In the genomic region with DNA sequence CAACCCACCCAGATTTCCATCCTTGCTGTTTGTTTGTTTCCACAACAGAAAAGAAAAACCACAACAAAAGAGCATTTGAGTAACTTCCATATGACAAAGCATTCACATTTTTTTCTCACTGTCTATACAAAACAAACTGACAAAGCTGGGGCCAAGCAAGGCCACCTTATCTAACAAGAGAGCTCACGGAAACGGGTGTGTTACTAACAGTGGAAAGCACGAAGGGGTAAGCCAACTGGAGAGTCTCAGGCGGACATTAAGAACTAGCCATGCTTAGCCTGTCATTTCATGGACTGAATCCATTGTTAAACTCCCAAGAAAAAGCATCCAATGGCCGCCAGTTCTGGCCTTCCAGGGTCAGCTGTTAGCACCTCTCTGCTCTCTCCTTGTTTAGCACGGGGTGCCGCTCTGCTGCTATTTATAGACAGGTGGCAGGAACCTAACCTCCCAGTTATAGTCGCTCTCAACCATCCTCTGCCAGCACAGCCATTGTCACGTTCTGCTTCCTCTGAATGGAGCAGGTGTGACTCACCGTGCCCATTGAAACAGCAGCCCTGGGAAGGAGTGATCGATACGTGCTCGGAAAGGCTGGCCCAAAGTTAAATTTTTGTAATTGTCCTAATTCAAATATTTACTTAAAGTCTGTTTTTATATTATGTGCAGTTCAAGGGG, we compare ENCODE assay signal across 11 mouse cellular contexts. TPM values are rescaled to one million over a fixed set of nuclear protein-coding genes. Genes with fewer than 3 reads are reported as not detected.
A peak's percentile ranks its signal among the peaks of the same experiment; 100 is the strongest.
DNase-seq lines count a peak whose midpoint lies in the region; ATAC-seq and TF ChIP-seq lines count a peak whose summit lies in the region.
"Had no signal": no experiment of that assay in that cellular context is flagged by ENCODE, and none has a peak within 500 bp of the region (broad histone marks: within the 10 kb centered on the region; RNA-seq: fewer than 3 reads in every experiment).

No protein-coding gene starts in this region.

- no peaks in the 10 kb centered on the region for H3K27me3 ChIP-seq in liver, postnatal 0 days (ENCODE audit: insufficient read depth, low read length)
- no peaks in the 10 kb centered on the region for H3K27me3 ChIP-seq in neural tube, embryonic 15.5 days (replicated peaks)
- H3K27me3 ChIP-seq: limb, embryonic 12.5 days had no signal

- no peak overlapping the region for H3K9ac ChIP-seq in liver, postnatal 0 days (replicated peaks)
- H3K9ac ChIP-seq in neural tube, embryonic 15.5 days (replicated peaks), result no peak overlapping the region
- H3K9ac ChIP-seq: limb, embryonic 12.5 days had no signal

- TF ChIP-seq CTCF in liver, postnatal 0 days (IDR thresholded peaks at IDR 0.05; ENCODE audit: low read depth), result peak; percentile 41

- DNase-seq in gastrocnemius, postnatal 10 days, result peak; percentile 31
- no peak for DNase-seq in gastrocnemius, adult 8-10 months (ENCODE audit: low spot score in 2 of 2)
- peak; percentile 1 for DNase-seq in c-Kit-positive CD71-positive TER-119-negative erythroid progenitor cells, embryonic 14.5 days (ENCODE audit: low read depth)
- DNase-seq in heart, postnatal 10 days, result peak; percentile 69 to 79
- peak; percentile 65 for DNase-seq in liver, postnatal 0 days
- no peak for DNase-seq in thymus, postnatal 4 days
- DNase-seq in testis, postnatal 10 days (ENCODE audit: low spot score), result no peak
- DNase-seq: cerebellum, postnatal 36 days had no signal

- intact Hi-C loops in heart, postnatal 10 days (cut with DNase I), result no loop called here

- no peak overlapping the region for H3K4me3 ChIP-seq in liver, postnatal 0 days (ENCODE audit: low read depth, low read length)
- H3K4me3 ChIP-seq in neural tube, embryonic 15.5 days (replicated peaks), result no peak overlapping the region
- H3K4me3 ChIP-seq: limb, embryonic 12.5 days had no signal

- TF ChIP-seq EP300 in liver, postnatal 0 days (IDR thresholded peaks at IDR 0.05; ENCODE audit: low read depth), result peak; percentile 78

- peaks cover 13% of the 10 kb centered on the region; the same call in 1 of the 2 replicates for H3K4me1 ChIP-seq in liver, postnatal 0 days (ENCODE audit: insufficient read depth)
- H3K4me1 ChIP-seq in neural tube, embryonic 15.5 days, result 0 out of 2 replicates have a peak, but pooled peaks cover 4% of the 10 kb centered on the region
- H3K4me1 ChIP-seq: limb, embryonic 12.5 days had no signal

- 0 out of 2 replicates have a peak overlapping the region, but pooled peaks have one; percentile 10 for H3K4me2 ChIP-seq in liver, postnatal 0 days (ENCODE audit: low read depth, low read length)
- no peak overlapping the region for H3K4me2 ChIP-seq in neural tube, embryonic 15.5 days
- H3K4me2 ChIP-seq: limb, embryonic 12.5 days had no signal

- ATAC-seq in liver, postnatal 0 days, result peak; percentile 98
- no peak for ATAC-seq in neural tube, embryonic 15.5 days (ENCODE audit: low FRiP score)

- 30% methylated on average over 13 of the region's 13 CpGs for WGBS in liver, postnatal 0 days (ENCODE audit: insufficient replicate concordance)
- WGBS in neural tube, embryonic 15.5 days, result 64% methylated on average over 13 of the region's 13 CpGs

- no peaks in the 10 kb centered on the region for H3K9me3 ChIP-seq in liver, postnatal 0 days (ENCODE audit: low read length)
- 0 out of 2 replicates have a peak, but pooled peaks cover 4% of the 10 kb centered on the region for H3K9me3 ChIP-seq in neural tube, embryonic 15.5 days (replicated peaks)

- H3K36me3 ChIP-seq in liver, postnatal 0 days (replicated peaks; ENCODE audit: insufficient read depth, low read length), result no peaks in the 10 kb centered on the region
- no peaks in the 10 kb centered on the region for H3K36me3 ChIP-seq in neural tube, embryonic 15.5 days
- H3K36me3 ChIP-seq: limb, embryonic 12.5 days had no signal

- H3K27ac ChIP-seq in liver, postnatal 0 days (ENCODE audit: low read depth), result peak overlapping the region; percentile 88
- H3K27ac ChIP-seq in neural tube, embryonic 15.5 days (replicated peaks), result no peak overlapping the region
- H3K27ac ChIP-seq: limb, embryonic 12.5 days had no signal

RNA-seq across cellular contexts. Expression of gene Tmem212, which starts 8.6 kb away (rescaled TPM):
- total RNA-seq in gastrocnemius, postnatal 10 days (2021), result not detected
- total RNA-seq in gastrocnemius, adult 8-10 months (2022), result not detected
- total RNA-seq in heart, postnatal 10 days (2021), result not detected
- 0.21 and 0.26 TPM in 2 replicates for polyA plus RNA-seq in liver, postnatal 0 days (2015; fragmentation: Nextera tagmentation; extraction: Ambion mirVana)
- 0.82 and 0.98 TPM in 2 replicates for polyA plus RNA-seq in neural tube, embryonic 15.5 days (2015; fragmentation: Nextera tagmentation; extraction: Ambion mirVana)
- polyA plus RNA-seq: limb, embryonic 12.5 days; urinary bladder, adult 2 months had no signal

RNA-seq across cellular contexts. Expression of gene Pld1, which starts 33.7 kb away (rescaled TPM):
- 10 to 100 TPM in 1 of 2 experiments, 1 to 10 TPM in 1; 9.0 to 10.7 TPM for total RNA-seq in gastrocnemius, postnatal 10 days (2021)
- total RNA-seq in gastrocnemius, adult 8-10 months (2022), result 1 to 10 TPM; 2.5 to 6.8 (median 3.7) TPM
- 10 to 100 TPM; 11.2 to 19.0 TPM for total RNA-seq in heart, postnatal 10 days (2021)
- polyA plus RNA-seq in liver, postnatal 0 days (2015; fragmentation: Nextera tagmentation; extraction: Ambion mirVana), result 4.9 and 5.1 TPM in 2 replicates
- polyA plus RNA-seq in neural tube, embryonic 15.5 days (2015; fragmentation: Nextera tagmentation; extraction: Ambion mirVana), result 4.0 and 6.1 TPM in 2 replicates

Comparison
In these comparisons a context has a peak if more than half of its experiments do, and no peak if none do; other contexts are left out.
1. DNase-seq: peak in gastrocnemius, postnatal 10 days (single experiment), c-Kit-positive CD71-positive TER-119-negative erythroid progenitor cells, embryonic 14.5 days (single experiment), heart, postnatal 10 days (2 of 2) and liver, postnatal 0 days (single experiment); none in gastrocnemius, adult 8-10 months (0 of 2), thymus, postnatal 4 days (single experiment) and testis, postnatal 10 days (single experiment).